Mouse (Mus musculus) urinary bladder, postnatal 10 days (tissue): ENCODE results near the gene Hmgn1.
"Not testable (repeated sequence)": the region's sequence is repeated elsewhere in the genome, so short reads cannot be mapped to it uniquely, and the experiment has no call there.

Experiments used
- DNase-seq: peaks from one replicate; pipeline ENCODE4 v3.0.0; 2022; ENCODE audit warnings: low spot score

Gene Hmgn1

GRCm38 (mm10) chr16:96127657-96128344 lies at the start of gene Hmgn1:
Gene Hmgn1, minus strand, starts transcription at chr16:96127729.
- peak; percentile 85 for DNase-seq

DNA sequence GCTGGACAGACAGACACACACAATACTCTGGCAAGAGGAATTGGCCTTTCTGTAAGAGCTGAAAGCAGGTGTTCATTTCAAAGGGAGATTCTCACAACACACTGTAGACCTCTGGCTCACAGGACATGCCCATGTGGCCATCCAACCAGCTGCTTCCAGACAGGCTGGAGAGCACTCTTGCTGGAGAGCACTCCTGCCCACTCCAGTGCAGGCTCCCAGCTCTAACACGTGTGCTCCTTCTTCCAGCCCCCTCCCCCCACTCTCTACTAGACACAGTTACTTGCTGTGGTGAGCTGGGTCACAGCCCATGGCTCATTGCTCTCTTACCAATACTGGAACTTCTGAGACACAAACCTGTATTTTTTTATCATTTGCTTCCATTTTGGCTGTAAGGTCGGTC lies 47.9 kb upstream of the Hmgn1 start:
- DNase-seq: no peak

GRCm38 (mm10) chr16:96173648-96174047 lies 46.1 kb upstream of the Hmgn1 start:
- no peak for DNase-seq

DNA sequence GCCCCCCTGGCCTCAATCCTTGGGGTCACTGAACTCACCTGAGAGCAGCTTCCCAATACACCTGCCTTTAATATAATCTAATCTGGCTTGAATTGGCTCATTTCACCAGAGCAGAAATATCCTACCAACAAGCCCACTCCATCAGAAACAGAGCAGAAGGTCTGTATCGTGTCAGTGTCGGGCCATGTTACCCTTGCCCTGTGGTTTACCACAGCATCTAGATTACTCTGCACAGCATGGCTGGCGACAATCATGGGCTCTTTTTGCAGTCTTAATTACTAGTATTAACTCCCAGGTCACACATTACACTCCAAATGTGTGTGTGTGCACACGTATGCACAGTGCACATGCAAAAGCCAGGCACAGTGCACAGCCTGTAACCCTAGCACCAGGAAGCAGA lies 41.3 kb upstream of the Hmgn1 start:
- no peak for DNase-seq

GRCm38 (mm10) chr16:96165723-96166264 lies 38.3 kb upstream of the Hmgn1 start:
- no peak for DNase-seq

DNA sequence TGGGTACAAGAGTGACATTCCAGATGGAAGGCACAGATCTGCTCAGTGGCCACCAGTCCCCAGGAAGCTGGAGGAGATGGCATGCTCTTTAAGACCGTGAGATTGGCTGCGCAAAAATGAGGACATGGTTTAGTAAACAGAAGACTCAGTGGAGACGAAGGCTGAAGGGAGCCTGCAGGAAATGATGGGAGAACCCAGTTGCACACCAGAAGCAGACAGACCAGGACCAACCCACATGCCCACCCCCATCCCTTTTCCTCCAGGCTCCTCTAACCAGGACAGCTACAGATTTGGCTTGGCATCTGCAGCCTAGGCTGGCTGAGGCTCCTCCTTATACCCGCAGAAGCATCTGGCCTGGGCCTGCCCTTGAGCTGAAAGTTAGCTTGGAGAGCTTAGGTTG lies 33.8 kb upstream of the Hmgn1 start:
- DNase-seq: no peak

DNA sequence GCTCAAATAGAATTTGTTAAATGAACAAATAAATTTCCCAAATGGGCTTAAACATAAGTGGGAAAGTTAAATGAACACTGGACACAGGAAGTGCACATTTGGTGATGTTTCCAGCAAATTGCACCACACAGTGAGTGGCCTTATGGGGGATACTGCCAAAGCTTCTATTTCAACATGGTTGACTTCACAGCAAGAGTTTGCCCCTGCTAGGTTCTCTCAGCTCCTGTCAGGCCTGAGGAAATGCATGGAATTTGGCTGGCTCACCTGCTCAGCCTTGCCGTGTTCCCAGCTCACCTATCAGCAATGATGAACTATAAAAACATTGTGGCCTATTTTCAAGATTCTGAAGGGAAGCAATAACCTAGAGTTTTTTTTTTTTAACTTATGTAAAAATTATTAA lies 33.4 kb upstream of the Hmgn1 start:
- no peak for DNase-seq

DNA sequence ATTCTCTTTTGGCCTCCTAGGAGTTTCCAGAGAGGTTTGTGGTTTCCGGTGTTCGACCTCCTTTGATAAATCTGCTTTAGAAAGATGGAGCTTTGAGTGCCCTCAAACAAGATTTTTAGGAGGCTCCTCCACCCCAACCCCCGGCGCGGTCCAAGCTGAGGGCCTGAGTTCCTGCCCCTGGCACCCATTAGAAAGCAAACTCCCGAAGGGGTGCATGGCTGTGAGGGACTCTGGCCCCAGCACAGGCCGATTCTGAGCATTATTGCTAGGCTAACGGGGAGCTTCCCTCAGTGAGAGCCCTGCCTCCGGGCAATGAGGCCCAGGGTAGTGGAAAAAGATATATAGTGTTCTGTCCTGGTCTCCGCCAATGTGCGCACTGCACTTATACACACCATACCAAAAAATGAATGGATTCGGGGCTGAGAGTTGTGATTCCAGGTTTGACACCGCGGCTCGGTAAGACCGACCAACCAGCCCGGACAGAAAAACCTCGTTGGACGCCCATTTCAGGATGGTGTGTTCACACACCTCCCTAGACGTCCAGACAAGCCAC lies 32.3 kb upstream of the Hmgn1 start:
- no peak for DNase-seq

DNA sequence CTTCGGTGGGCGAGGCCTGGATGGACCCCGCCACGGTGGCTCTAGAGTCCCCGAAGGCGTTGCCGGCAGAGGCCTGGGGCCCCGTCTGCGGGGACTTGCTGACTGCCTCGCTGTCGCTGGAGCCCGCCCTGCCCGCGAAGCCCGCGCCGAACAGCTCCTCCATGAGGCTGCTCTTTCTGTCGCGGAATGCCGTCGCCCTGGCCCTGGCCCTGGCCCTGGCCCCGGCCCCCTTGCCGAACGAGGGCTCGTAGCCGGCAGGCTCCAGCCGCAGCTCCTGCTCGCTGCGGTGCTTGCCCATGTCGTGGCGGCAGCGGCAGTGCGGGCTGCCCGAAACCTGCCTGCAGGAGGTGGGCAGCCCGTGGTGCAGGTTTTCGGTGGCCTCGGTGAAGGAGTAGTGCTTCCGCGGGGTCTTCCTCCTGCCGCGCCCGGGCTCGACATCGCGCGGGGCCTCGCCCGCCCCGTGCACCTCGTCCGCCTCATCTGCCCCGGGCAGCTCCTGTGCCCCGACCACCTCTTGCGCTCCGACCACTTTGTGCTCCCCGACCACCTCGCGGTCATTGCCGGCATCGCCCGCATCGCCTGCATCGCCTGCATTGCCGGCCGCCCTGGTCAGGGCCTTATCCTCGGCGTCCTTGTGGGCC lies 31.7 kb upstream of the Hmgn1 start:
- no peak for DNase-seq

GRCm38 (mm10) chr16:96158511-96159080 lies 31.1 kb upstream of the Hmgn1 start:
- DNase-seq: no peak

DNA sequence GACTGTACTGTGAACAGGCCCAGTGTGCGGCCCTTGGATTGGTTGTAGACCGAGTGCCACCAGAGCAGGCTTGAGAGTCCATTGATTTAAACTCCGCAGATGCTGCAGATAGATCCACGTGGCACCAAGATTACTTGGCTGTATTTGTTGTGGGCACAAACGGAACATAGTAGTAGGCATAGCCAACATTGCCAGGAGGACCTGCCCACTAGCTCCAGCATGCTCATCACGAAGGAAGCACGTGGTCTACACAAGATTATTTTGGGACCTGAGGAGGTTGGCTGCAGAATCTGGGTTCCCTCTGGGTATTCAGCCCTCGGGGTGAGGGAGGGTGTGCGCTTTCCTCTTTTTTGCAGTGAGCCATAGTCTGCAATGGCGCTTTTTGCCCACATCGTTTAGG lies 29.6 kb upstream of the Hmgn1 start:
- no peak for DNase-seq

GRCm38 (mm10) chr16:96156019-96156418 lies 28.5 kb upstream of the Hmgn1 start:
- DNase-seq: no peak

- no peak for DNase-seq
Observed at GRCm38 (mm10) chr16:96154476-96154875, 26.9 kb upstream of the Hmgn1 start.

- DNase-seq: no peak
Observed at GRCm38 (mm10) chr16:96151551-96151950, 24.0 kb upstream of the Hmgn1 start.

DNA sequence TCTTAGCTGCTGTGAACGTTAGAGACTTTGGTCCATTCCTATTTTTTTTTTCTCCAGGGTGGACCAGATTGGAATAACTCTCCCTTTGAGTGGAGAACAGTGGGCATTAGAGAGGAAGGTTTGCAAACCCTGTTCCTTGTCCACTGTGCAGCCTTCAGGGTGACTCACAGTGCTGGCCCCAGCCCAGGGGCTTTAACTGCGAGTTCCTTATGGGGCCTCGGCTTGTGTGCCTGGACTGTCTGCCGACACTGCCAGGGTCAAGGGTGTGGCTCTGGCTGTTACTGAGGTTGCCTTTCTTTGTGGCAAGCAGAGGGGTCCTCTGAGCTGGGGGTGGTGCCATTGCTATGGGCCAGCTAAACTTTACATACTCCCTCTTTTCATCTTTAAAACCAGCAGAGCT lies 23.5 kb upstream of the Hmgn1 start:
- DNase-seq: no peak

DNA sequence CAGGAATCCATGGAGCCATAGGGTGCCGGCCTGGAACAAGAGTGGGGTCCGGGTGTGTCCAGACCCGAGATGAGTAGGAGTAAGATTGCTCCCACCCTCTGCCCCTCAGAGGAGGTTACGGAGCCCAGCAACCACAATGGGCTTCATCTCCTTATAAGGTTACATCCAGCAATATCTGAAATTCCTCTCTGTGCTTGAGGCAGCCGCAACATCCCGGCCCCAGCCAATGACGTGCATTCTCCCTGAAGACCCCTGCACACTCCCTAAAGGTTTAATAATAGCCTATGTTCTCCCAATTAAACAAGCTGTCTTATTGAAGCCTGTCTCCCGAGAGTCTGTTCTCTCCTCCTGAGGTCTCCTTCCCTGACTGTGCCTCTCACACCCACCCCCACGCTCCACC lies 21.8 kb upstream of the Hmgn1 start:
- no peak for DNase-seq

GRCm38 (mm10) chr16:96148834-96149233 lies 21.3 kb upstream of the Hmgn1 start:
- DNase-seq: no peak

DNA sequence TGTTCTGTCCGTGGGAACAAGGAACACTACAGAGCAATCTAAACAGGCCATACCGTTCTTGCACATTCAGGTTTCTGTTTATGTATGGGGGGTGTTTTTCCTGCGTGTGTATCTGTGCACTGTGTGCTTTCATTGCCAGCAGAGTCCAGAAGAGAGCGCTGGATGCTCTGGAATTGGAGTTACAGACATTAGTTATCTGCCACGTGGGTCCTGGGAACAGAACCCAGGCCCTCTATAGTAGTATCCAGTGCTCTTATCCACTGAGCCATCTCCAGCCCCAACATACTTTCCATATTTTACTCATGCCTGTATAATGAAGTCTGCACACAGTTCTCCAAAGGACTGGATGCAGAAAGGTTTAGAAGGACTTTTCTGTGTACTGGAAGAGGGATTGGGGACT lies 18.3 kb upstream of the Hmgn1 start:
- no peak for DNase-seq

DNA sequence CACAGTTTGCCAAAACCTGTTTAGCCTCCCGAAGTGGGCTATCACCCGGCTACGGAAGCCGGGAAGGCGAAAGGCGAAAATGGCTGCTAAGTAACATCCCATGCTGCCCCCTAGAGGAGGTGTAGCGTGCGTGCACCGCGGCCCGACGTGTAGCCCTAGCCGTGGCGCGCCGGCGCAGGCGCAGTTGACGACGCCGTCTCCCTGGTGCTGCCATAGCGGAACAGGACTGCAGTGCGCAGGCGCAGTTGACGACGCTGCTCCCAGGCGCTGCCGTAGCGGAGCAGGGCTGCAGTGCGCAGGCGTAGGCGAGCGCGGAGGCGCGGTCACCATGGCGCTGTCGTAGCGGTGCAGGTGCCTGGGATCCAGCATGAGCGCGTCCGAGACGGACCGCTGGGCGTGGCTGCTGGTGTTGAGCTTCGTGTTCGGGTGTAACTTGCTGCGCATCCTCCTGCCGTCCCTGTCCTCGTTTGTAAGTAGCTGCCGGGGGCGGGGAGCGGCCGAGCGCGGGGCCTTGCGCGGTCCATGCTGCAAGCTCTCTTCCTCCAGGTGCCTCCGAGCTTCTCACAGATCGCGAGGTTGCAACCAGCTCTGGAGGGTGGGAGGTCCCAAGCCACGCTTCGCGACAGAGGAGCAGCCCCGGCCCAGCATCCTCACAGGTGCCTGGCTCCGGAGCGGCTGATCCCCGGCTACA lies 17.7 kb upstream of the Hmgn1 start, which contains the start of gene Wrb:
Wrb (plus strand) TSS at position 298 of the 691 bp plus-strand sequence.
- peak; percentile 99 for DNase-seq

DNA sequence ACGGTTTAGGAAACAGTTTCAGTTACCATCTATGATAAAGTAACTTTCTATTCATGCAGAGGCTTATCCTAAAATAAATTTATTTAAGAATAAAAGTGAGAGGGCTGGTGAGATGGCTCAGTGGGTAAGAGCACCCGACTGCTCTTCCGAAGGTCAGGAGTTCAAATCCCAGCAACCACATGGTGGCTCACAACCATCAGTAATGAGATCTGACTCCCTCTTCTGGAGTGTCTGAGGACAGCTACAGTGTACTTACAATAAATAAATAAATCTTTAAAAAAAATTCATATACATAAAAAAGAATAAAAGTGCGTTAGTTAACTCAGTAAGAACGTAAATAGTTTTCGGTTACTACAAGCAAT lies 17.2 kb upstream of the Hmgn1 start:
- DNase-seq: not testable (repeated sequence)

- no peak for DNase-seq
Observed at GRCm38 (mm10) chr16:96128466-96128865, 937 bp upstream of the Hmgn1 start.

- no peak for DNase-seq
Observed at GRCm38 (mm10) chr16:96127288-96127656, 257 bp downstream of the Hmgn1 start.
